Comparison of ENCODE assay signal across 8 mouse cellular contexts in the genomic region with DNA sequence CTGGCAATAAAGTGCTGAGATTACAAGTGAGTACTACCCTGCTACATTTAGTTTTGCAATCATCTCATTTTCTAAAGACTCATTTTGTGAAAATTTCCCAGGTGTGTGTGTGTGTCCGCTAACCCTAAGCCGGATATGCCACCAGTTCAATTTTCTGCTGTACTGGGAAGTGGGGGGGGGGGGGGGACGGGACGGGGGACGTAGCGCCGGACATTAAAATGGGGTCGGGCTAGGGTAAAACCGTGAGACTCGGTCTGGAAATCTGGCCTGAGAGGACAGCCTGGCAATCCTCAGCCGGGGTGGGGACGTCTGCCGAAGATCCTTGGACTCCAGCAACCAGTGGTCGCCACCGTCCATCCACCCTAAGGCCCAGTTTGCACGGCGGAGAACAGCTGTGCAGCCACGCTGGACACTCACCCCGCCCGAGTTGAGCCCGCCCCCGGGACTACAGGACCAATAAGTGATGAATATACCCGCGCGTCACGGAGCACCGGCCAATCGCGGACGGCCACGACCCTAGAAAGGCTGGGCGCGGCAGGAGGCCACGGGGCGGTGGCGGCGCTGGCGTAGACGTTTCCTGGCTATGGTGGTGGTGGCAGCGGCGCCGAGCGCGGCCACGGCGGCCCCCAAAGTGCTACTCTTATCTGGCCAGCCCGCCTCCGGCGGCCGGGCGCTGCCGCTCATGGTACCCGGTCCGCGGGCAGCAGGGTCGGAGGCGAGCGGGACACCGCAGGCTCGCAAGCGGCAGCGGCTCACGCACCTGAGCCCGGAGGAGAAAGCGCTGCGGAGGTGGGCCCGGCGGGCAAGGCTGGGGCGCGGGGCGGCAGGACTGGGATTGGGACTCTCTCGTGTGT. TPM values are rescaled to one million over a fixed set of nuclear protein-coding genes. Genes with fewer than 3 reads are reported as not detected.
DNase-seq lines count a peak whose midpoint lies in the region; ATAC-seq and TF ChIP-seq lines count a peak whose summit lies in the region.

TSS of gene Xbp1 (plus strand) at position 248 of the 854 bp plus-strand sequence.

- peaks cover 35% of the 10 kb centered on the region for H3K36me3 ChIP-seq in C2C12 (ENCODE audit: control insufficient read depth, insufficient read depth)
- peaks cover 34% of the 10 kb centered on the region for H3K36me3 ChIP-seq in erythroblast, embryonic 14.5 days (ENCODE audit: control insufficient read depth)
- H3K36me3 ChIP-seq in heart, embryonic 12.5 days = peaks cover 33% of the 10 kb centered on the region
- peaks cover 35% of the 10 kb centered on the region for H3K36me3 ChIP-seq in liver, embryonic 12.5 days
- H3K36me3 ChIP-seq in stomach, embryonic 15.5 days = peaks cover 30% of the 10 kb centered on the region

- H3K27ac ChIP-seq in heart, embryonic 12.5 days (ENCODE audit: poor library complexity, severe bottlenecking) = peak within 1 kb of the TSS; percentile 95
- H3K27ac ChIP-seq in liver, embryonic 12.5 days = peak within 1 kb of the TSS; percentile 92
- H3K27ac ChIP-seq in stomach, embryonic 15.5 days = peak within 1 kb of the TSS; percentile 91

- DNase-seq in brain, embryonic 14.5 days (ENCODE audit: low read depth) = peak; percentile 97
- DNase-seq in kidney, postnatal 10 days = peak; percentile 99
- peak; percentile 94 to 96 for DNase-seq in natural killer cell, adult 2 months (ENCODE audit: low spot score in 2 of 2)

- H3K9ac ChIP-seq in heart, embryonic 12.5 days = peak within 1 kb of the TSS; percentile 99
- peak within 1 kb of the TSS; percentile 96 for H3K9ac ChIP-seq in liver, embryonic 12.5 days
- peak within 1 kb of the TSS; percentile 94 for H3K9ac ChIP-seq in stomach, embryonic 15.5 days

- peaks cover 44% of the 10 kb centered on the region for H3K79me2 ChIP-seq in C2C12 (ENCODE audit: control insufficient read depth, insufficient read depth)

- peak within 1 kb of the TSS; percentile 73 for H3K4me2 ChIP-seq in heart, embryonic 12.5 days
- peak within 1 kb of the TSS; percentile 86 for H3K4me2 ChIP-seq in liver, embryonic 12.5 days
- peak within 1 kb of the TSS; percentile 63 for H3K4me2 ChIP-seq in stomach, embryonic 15.5 days

- ATAC-seq in heart, embryonic 12.5 days (ENCODE audit: insufficient number of reproducible peaks, low FRiP score) = peak; percentile 98
- ATAC-seq in liver, embryonic 12.5 days = peak; percentile 96
- peak; percentile 98 for ATAC-seq in stomach, embryonic 15.5 days (ENCODE audit: insufficient read depth, low FRiP score, low read depth)

- peaks cover 23% of the 10 kb centered on the region for H3K79me3 ChIP-seq in C2C12 (ENCODE audit: low read depth)

- H3K27me3 ChIP-seq in C2C12 (ENCODE audit: control insufficient read depth, insufficient read depth, insufficient read length) = no peaks in the 10 kb centered on the region
- no peaks in the 10 kb centered on the region for H3K27me3 ChIP-seq in erythroblast, embryonic 14.5 days (ENCODE audit: control insufficient read depth)
- H3K27me3 ChIP-seq in heart, embryonic 12.5 days (replicated peaks) = no peaks in the 10 kb centered on the region
- H3K27me3 ChIP-seq in liver, embryonic 12.5 days (replicated peaks) = no peaks in the 10 kb centered on the region
- no peaks in the 10 kb centered on the region for H3K27me3 ChIP-seq in stomach, embryonic 15.5 days (replicated peaks)

- H3ac ChIP-seq in C2C12 (ENCODE audit: control insufficient read depth, insufficient read length, low read depth) = peak within 1 kb of the TSS; percentile 92

- H3K9me3 ChIP-seq in erythroblast, embryonic 14.5 days (ENCODE audit: control insufficient read depth, low read length) = no peaks in the 10 kb centered on the region
- H3K9me3 ChIP-seq in heart, embryonic 12.5 days (replicated peaks) = no peaks in the 10 kb centered on the region
- H3K9me3 ChIP-seq in liver, embryonic 12.5 days (replicated peaks) = no peaks in the 10 kb centered on the region
- H3K9me3 ChIP-seq in stomach, embryonic 15.5 days = no peaks in the 10 kb centered on the region

- H3K4me1 ChIP-seq in erythroblast, embryonic 14.5 days (ENCODE audit: control insufficient read depth) = peaks cover 35% of the 10 kb centered on the region
- peaks cover 21% of the 10 kb centered on the region for H3K4me1 ChIP-seq in heart, embryonic 12.5 days (replicated peaks)
- peaks cover 33% of the 10 kb centered on the region for H3K4me1 ChIP-seq in liver, embryonic 12.5 days
- peaks cover 26% of the 10 kb centered on the region for H3K4me1 ChIP-seq in stomach, embryonic 15.5 days

- H3K4me3 ChIP-seq in C2C12 (ENCODE audit: insufficient read depth, poor library complexity, severe bottlenecking) = peak within 1 kb of the TSS; percentile 99
- peak within 1 kb of the TSS; percentile 93 for H3K4me3 ChIP-seq in erythroblast, embryonic 14.5 days (replicated peaks)
- peak within 1 kb of the TSS; percentile 99 for H3K4me3 ChIP-seq in heart, embryonic 12.5 days
- H3K4me3 ChIP-seq in liver, embryonic 12.5 days = peak within 1 kb of the TSS; percentile 92
- H3K4me3 ChIP-seq in stomach, embryonic 15.5 days (replicated peaks) = peak within 1 kb of the TSS; percentile 75

- no peak for TF ChIP-seq CTCF in C2C12 (IDR thresholded peaks at IDR 0.05; ENCODE audit: control insufficient read depth, insufficient read depth, insufficient read length)
- no peak for TF ChIP-seq CTCF in brain, embryonic 14.5 days (IDR thresholded peaks at IDR 0.05; ENCODE audit: borderline replicate concordance, extremely low read depth, insufficient read depth, insufficient read length)

- under 1% methylated on average over 72 of the region's 72 CpGs for WGBS in heart, embryonic 12.5 days
- WGBS in liver, embryonic 12.5 days (ENCODE audit: insufficient replicate concordance) = under 1% methylated on average over 72 of the region's 72 CpGs
- 0% methylated on average over 71 of the region's 72 CpGs for WGBS in stomach, embryonic 15.5 days

- peak; percentile 89 for TF ChIP-seq POLR2A in brain, embryonic 14.5 days (IDR thresholded peaks at IDR 0.05; ENCODE audit: borderline replicate concordance, extremely low read depth, insufficient read depth, insufficient read length, poor library complexity, severe bottlenecking)

TF ChIP-seq in C2C12, 6 proteins besides CTCF, POLR2A, EP300 and RAD21:
- TF ChIP-seq FOSL1 (IDR thresholded peaks at IDR 0.05; ENCODE audit: insufficient read depth, low read length, poor library complexity, severe bottlenecking) (no peak), MAX (IDR thresholded peaks at IDR 0.05) (peak; percentile 75), MYOD1 (IDR thresholded peaks at IDR 0.05; ENCODE audit: control insufficient read depth, insufficient read length, low read depth) (peak; percentile 61)

RNA-seq across cellular contexts. Expression of gene Xbp1, which starts in this region (rescaled TPM):
- polyA plus RNA-seq in C2C12 (2012; fragmentation: generic; extraction: Trizol) = 62.4 TPM
- polyA plus RNA-seq in brain, embryonic 14.5 days (2012; rRNA removed) = 57.8 and 60.8 TPM in 2 replicates
- 0.70 and 1.1 TPM in 2 replicates for polyA plus RNA-seq in erythroblast, embryonic 14.5 days (2012)
- 125 and 127 TPM in 2 replicates for polyA plus RNA-seq in heart, embryonic 12.5 days (2016; fragmentation: Nextera tagmentation; extraction: Ambion mirVana)
- 108 and 112 TPM in 2 replicates for polyA plus RNA-seq in liver, embryonic 12.5 days (2016; fragmentation: Nextera tagmentation; extraction: Ambion mirVana)
- polyA plus RNA-seq in stomach, embryonic 15.5 days (2015; fragmentation: Nextera tagmentation; extraction: Ambion mirVana) = 289 and 305 TPM in 2 replicates

Comparison
In these comparisons a context has a peak if more than half of its experiments do, and no peak if none do; other contexts are left out.
1. Peak in every context shown above with its lines: DNase-seq, ATAC-seq, H3K4me3 ChIP-seq and H3K27ac ChIP-seq.
2. RNA of gene Xbp1 (polyA plus RNA-seq): 289 to 305 TPM in stomach, embryonic 15.5 days, 125 to 127 TPM in heart, embryonic 12.5 days, 108 to 112 TPM in liver, embryonic 12.5 days, 62.4 TPM in C2C12 (single experiment) and 57.8 to 60.8 TPM in brain, embryonic 14.5 days; 0.70 to 1.1 TPM in erythroblast, embryonic 14.5 days; every median in the first group is over 10 times any median in the second.